Mouse (Mus musculus): Measurements from ENCODE around the gene Mios. TPM values are rescaled to one million over a fixed set of nuclear protein-coding genes. Genes with fewer than 3 reads are reported as not detected.
A peak's percentile ranks its signal among the peaks of the same experiment; 100 is the strongest.

The Mios gene
- total RNA-seq, 2 experiments from 2014 or later = 20.5 to 26.2 TPM

DNA sequence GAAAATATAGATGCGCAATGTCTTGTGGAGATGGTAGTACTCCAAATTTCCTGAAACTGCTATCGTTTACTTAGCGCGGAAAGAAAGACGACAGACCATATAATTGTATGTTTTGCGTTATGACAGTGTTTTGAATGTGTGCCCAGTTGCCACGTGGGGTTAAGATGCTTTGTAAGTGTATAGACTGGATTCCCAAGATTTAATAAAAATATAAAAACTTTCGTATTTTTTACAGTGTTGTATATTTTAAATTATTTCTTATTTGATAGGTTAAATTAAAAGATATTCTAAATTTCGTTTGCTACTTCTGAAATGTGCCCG is 804 bp downstream of the Mios start:
- DNase-seq (ENCODE audit: extremely low spot score in 1 of 2, low spot score in 2 of 2) = no peak
- TF ChIP-seq CTCF (IDR thresholded peaks at IDR 0.05) = no peak
- peak overlapping the region; percentile 94 for H3K27ac ChIP-seq
- intact Hi-C loops (cut with DNase I) = loop anchor here (1.0 to 5.0 kb wide), 2 partner anchors 49 to 302 kb away; partner anchors contain the start of genes Gm45062, Rpa3 and Umad1
- H3K4me3 ChIP-seq = peak overlapping the region; percentile 86

DNA sequence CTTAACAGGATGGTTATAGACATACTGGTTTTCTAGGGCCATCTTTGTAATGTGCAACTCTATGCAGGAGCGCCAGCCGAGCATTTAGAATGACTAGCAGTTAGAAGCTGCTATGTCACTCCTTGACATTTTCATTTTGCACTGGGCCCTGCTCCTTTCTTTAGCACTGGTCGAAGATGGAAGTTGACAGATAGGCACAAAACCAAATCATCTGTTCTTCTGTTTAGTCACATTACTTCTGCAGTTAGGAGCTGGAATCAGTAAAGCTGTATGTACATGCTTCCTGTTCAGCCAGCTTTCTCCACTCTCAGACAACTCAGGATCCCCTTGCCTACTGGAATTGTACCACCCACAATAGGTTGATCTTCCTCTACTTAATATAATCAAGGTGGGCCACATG is 1.6 kb downstream of the Mios start:
- no peak overlapping the region for H3K27ac ChIP-seq
- no peak overlapping the region for H3K4me3 ChIP-seq
- DNase-seq (ENCODE audit: extremely low spot score in 1 of 2, low spot score in 2 of 2) = no peak
- intact Hi-C loops (cut with DNase I) = no loop called here
- no peak for TF ChIP-seq CTCF (IDR thresholded peaks at IDR 0.05)

DNA sequence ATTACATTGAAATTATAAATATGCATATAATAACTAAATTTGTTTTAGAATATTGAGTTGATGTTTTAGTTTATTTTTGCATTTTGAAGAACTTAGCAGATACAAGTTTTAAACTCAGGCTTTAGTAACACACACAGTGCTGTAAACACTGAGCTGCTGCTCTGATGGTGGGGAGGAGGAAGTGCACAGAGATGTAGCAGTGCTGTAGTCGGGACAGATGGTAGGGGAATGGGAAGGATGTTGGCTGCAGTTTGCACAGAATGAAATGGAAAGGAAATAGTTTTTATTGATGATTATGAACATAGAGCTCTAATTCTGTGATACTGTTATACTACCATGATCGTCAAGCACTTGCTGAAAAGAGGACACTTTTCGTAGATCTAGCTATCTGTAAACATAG is 18.0 kb downstream of the Mios start:
- intact Hi-C loops (cut with DNase I) = no loop called here
- H3K27ac ChIP-seq = no peak overlapping the region
- DNase-seq (ENCODE audit: extremely low spot score in 1 of 2, low spot score in 2 of 2) = no peak
- TF ChIP-seq CTCF (IDR thresholded peaks at IDR 0.05) = no peak
- no peak overlapping the region for H3K4me3 ChIP-seq

DNA sequence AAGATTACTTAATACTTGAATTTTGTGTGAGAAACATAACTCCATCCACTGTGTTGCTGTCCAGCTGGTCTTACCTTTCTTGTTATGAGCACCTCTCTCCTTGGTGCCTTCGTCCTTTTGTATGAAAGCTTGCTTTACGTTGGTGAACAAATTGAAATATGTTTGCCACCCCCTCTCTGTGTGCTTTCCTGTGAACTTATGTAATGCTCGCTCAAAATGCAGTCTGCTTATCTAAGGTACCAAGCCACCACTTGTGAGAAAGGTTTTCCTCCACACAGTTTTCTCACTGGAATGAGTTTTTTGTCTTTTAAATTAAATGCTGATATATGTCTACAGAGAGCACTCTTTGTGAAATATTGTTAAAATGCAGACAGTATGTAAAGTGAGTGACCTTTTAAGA is 19.6 kb downstream of the Mios start:
- no peak for TF ChIP-seq CTCF (IDR thresholded peaks at IDR 0.05)
- Histone ChIP-seq H3K27ac (no peak overlapping the region), H3K4me3 (no peak overlapping the region)
- DNase-seq (ENCODE audit: extremely low spot score in 1 of 2, low spot score in 2 of 2) = no peak
- intact Hi-C loops (cut with DNase I) = no loop called here

DNA sequence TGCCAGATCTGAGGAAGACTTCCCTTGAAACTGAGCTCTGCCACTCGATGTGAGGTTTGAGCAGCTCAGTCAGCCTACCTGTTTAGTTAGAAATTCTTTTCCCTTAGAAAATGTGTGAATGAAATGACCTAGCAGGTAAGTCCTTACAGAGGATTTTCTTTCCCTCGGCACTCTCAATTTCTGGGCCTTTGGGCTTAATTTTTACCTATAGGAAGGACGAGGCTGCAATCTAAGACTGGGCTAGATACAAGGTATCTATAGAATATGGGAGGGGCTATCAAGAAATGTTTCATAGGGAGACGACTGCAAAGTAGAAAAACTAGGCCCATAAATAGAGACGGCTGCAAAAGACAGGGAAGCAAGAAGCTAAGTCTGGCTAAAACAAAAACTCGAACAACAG is 49.3 kb downstream of the Mios start:
- TF ChIP-seq CTCF (IDR thresholded peaks at IDR 0.05) = no peak
- no peak for DNase-seq (ENCODE audit: extremely low spot score in 1 of 2, low spot score in 2 of 2)
- intact Hi-C loops (cut with DNase I) = loop anchor here (5.0 kb wide), 1 partner anchor 249 kb away; the partner anchor contains the start of gene Glcci1
- Histone ChIP-seq H3K27ac (peak overlapping the region; percentile 93), H3K4me3 (peak overlapping the region; percentile 77)

DNA sequence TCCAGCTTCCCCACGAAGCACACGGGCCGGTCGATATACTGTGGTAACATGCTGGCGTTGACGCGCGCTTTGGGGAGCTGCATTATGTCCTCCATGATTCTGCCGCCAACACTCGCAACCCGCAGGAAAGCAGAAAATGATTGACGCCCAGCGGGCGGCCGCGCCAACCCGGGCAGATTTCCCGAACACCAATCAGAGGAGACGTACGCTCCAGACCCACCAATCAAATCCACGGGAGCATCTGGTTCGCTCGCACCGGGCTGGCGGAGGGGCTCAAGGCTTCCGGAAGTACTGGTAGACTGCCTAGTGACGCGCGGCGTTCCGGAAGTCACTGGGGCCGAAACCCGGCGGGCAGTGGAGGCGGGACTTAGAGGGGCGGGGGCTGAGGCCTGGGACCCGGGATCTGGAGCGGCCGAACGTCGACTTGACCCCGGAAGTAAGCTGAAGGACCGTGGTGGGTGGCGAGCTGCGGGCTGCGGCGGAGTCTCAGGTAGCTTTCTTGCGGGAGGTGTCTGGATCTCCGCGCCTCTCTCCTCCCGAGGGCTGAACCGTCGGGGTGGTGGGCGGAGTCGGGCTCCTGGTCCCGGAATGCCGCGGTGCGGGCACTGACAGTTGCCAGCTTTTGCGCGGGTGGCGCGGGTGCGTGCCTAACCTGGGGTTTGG is 50.1 kb downstream of the Mios start, which contains the start of the genes Rpa3, Umad1 and Gm45062:
Gene Rpa3 (minus strand): TSS at position 170 of the 663 bp plus-strand sequence.
Gene Umad1 (plus strand): TSS at position 285 of the 663 bp plus-strand sequence.
Gene Gm45062 (plus strand): TSS at position 447 of the 663 bp plus-strand sequence.
- Histone ChIP-seq H3K27ac (peak within 1 kb of the TSS; percentile 98), H3K4me3 (peak within 1 kb of the TSS; percentile 77)
- intact Hi-C loops (cut with DNase I) = loop anchor here (1.0 to 5.0 kb wide), 2 partner anchors 50 to 248 kb away; partner anchors contain the start of genes Glcci1 and Mios
- TF ChIP-seq CTCF (IDR thresholded peaks at IDR 0.05) = no peak
- DNase-seq (ENCODE audit: extremely low spot score in 1 of 2, low spot score in 2 of 2) = peak; percentile 96 to 98

DNA sequence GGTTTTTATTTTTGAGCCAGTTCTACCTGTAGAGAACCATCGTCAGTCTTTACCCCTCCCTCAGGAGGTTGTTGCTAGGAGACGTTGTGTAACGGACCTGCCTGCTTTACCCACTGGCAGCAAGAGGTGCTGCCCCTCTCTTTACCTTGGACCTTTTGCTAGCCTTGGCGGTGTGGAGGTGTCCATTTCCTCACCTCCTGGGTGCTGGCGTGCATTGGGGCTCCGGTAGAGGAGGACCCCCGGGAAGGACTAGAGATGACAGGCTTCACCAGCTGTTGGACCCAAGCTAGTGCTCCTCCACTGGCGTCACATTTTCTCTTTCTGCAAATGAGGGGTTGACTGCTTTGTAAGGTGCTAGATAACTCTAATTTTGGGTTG is 50.6 kb downstream of the Mios start:
- DNase-seq (ENCODE audit: extremely low spot score in 1 of 2, low spot score in 2 of 2) = no peak
- no peak for TF ChIP-seq CTCF (IDR thresholded peaks at IDR 0.05)
- Histone ChIP-seq H3K4me3 (peak overlapping the region; percentile 77), H3K27ac (peak overlapping the region; percentile 98)
- intact Hi-C loops (cut with DNase I) = loop anchor here (1.0 to 5.0 kb wide), 2 partner anchors 50 to 248 kb away; partner anchors contain the start of genes Glcci1 and Mios

DNA sequence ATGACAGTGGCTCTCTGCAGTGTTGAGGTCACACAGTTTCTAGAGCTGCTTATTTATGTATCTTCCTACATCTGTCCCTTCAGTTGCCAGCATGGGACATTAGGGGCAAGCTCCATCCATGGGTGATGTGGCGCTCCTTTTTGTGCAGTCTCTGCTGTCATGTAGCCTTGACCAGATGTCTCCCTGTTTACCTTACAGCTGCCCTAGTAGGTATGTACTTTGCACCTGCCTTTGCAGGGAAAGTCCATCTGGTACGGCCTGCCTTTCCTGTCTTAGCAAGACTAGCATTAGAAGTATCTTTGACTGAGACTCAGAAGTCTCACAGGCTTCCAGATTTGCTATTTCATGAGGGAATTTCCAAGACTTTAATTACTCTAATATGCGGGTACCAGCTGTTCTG is 62.0 kb downstream of the Mios start:
- Histone ChIP-seq H3K27ac (no peak overlapping the region), H3K4me3 (no peak overlapping the region)
- DNase-seq (ENCODE audit: extremely low spot score in 1 of 2, low spot score in 2 of 2) = no peak
- TF ChIP-seq CTCF (IDR thresholded peaks at IDR 0.05) = no peak
- intact Hi-C loops (cut with DNase I) = no loop called here

DNA sequence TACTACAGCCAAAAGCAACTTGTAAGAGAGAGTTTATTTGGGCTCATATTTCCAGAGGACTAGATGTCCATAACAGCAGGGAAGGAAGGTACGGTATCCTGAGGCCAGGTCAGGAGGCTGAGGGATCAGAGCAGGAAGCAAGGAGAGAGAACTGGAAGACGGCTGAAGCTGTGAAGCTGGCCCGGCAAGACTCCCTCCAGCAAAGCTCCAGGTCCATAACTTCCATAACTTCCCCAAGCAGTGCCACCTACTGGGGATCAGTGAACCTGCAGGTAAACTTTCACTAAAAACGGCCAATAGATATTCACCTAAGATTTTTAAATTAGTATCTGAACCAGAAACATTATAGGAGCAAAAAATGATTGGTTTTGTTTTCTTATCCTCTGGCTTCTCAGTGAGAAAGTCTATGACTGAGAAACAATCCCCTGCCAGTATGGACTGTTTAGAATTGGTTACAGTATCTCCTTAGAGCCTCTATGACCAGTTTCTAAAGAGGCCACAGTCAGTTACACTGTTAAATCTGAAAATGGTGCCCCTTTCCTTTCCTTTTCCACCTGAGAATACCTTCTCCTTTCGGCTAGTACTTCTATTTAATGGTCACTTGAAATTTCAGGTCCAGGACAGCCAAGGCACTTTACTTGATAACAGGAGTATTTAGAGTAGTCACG is 65.5 kb downstream of the Mios start:
- peak overlapping the region; percentile 45 for H3K27ac ChIP-seq

DNA sequence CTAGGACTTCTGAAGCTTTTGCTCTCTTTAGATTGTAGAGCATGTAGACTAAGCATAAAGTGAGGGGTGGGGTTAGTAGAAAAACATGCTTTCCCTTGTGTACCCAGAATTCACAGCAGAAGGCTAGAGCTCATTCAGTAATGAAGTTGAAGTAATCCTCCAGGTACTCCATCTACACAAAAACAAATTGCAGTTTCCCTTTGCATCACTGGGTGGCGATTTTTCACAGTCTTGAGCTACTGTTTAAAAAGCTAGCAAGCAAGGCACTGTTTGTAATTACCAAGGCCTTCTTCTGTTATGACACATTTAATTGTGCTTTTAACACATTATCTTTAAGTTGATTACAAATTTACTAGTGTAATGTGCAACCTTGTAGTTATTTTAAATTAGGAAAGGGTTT is 66.1 kb downstream of the Mios start:
- TF ChIP-seq CTCF (IDR thresholded peaks at IDR 0.05) = peak; percentile 76
- no peak overlapping the region for H3K4me3 ChIP-seq
- intact Hi-C loops (cut with DNase I) = loop anchor here (2.0 to 5.0 kb wide), 4 partner anchors 237 to 557 kb away; no protein-coding TSS in a partner anchor
- H3K27ac ChIP-seq = peak overlapping the region; percentile 45
- DNase-seq (ENCODE audit: extremely low spot score in 1 of 2, low spot score in 2 of 2) = peak; percentile 72 to 75

More for the DNA sequence above, 65.5 kb downstream of the Mios start:
- TF ChIP-seq CTCF (IDR thresholded peaks at IDR 0.05) = peak; percentile 76
- no peak overlapping the region for H3K4me3 ChIP-seq
- peak; percentile 14 to 32 for DNase-seq (ENCODE audit: extremely low spot score in 1 of 2, low spot score in 2 of 2)
- intact Hi-C loops (cut with DNase I) = loop anchor here (2.0 to 5.0 kb wide), 4 partner anchors 238 to 558 kb away; no protein-coding TSS in a partner anchor

DNA sequence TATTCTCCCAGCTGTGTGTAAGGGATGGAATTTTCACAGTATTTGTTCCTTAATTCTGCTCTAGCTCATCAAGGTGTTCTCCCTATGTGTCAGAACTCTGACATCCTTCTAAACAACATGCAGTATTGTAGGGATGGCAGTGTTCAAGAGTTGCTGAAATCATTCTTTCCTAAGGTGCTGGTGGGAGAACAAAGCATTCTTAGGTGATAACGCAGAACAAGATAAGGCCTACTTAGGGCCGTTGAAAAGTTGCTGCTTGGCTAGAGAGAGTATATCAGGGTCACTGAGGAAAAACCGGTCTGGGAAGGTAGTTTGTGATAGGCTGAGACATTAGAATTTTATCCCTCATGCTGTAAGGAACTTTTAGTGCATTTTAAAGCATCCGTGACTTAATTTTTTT is 67.4 kb downstream of the Mios start:
- no peak overlapping the region for H3K4me3 ChIP-seq
- DNase-seq (ENCODE audit: extremely low spot score in 1 of 2, low spot score in 2 of 2) = no peak
- no peak overlapping the region for H3K27ac ChIP-seq
- no peak for TF ChIP-seq CTCF (IDR thresholded peaks at IDR 0.05)
- intact Hi-C loops (cut with DNase I) = loop anchor here (5.0 kb wide), 3 partner anchors 236 to 556 kb away; no protein-coding TSS in a partner anchor

DNA sequence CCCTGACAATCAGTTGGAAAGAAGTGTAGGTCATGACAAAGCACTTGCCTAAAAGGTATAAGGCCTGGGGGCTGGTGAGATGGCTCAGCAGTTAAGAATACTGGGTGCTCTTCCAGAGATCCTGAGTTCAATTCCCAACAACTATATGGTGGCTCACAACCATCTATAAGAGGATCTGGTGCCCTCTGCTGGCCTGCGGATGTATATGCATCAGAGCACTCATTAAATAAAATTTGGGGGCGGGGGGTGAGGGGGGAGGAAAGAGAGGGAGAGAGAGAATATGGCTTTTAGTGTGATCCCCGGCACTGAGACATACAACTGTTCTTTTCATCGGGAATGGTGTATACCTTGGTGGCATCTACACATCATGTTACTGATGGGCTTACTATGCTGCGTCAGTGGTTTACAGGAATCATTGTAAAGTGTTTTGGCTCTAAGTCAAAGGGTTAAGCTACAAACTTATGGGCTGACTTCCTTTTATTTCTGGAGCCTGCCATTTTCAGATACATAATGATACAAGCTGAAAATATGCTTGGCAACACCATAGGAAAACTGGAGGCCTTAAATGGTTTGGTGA is 69.5 kb downstream of the Mios start:
- H3K4me3 ChIP-seq = no peak overlapping the region
- no peak for DNase-seq (ENCODE audit: extremely low spot score in 1 of 2, low spot score in 2 of 2)
- TF ChIP-seq CTCF (IDR thresholded peaks at IDR 0.05) = peak; percentile 23
- no peak overlapping the region for H3K27ac ChIP-seq
- intact Hi-C loops (cut with DNase I) = loop anchor here (5.0 kb wide), 3 partner anchors 234 to 554 kb away; no protein-coding TSS in a partner anchor

Data from left cerebral cortex, adult 2 months (tissue).